Mouse (Mus musculus): ENCODE results near the gene Cmtm7.

Cmtm7 gene

GRCm38 (mm10) chr9:114781526-114782212 lies at the start of gene Cmtm7:
Gene Cmtm7, minus strand, starts transcription at chr9:114781856.
- in situ Hi-C loops (cut with MboI, MseI): no loop called here

- in situ Hi-C loops (cut with MboI, MseI): no loop called here
Observed at GRCm38 (mm10) chr9:114830351-114830750, 48.7 kb upstream of the Cmtm7 start.

GRCm38 (mm10) chr9:114829669-114830068 lies 48.0 kb upstream of the Cmtm7 start:
- in situ Hi-C loops (cut with MboI, MseI): no loop called here

- in situ Hi-C loops (cut with MboI, MseI): no loop called here
Observed at GRCm38 (mm10) chr9:114828377-114828776, 46.7 kb upstream of the Cmtm7 start.

GRCm38 (mm10) chr9:114827242-114827852 lies 45.7 kb upstream of the Cmtm7 start:
- in situ Hi-C loops (cut with MboI, MseI): no loop called here

GRCm38 (mm10) chr9:114824166-114824565 lies 42.5 kb upstream of the Cmtm7 start:
- in situ Hi-C loops (cut with MboI, MseI): no loop called here

- in situ Hi-C loops (cut with MboI, MseI): no loop called here
Observed at GRCm38 (mm10) chr9:114821548-114822289, 40.1 kb upstream of the Cmtm7 start.

- in situ Hi-C loops (cut with MboI, MseI): loop anchor here (5.0 kb wide), 1 partner anchor 78 kb away; no protein-coding TSS in a partner anchor
Observed at GRCm38 (mm10) chr9:114818918-114819317, 37.3 kb upstream of the Cmtm7 start.

- in situ Hi-C loops (cut with MboI, MseI): loop anchor here (5.0 kb wide), 1 partner anchor 80 kb away; no protein-coding TSS in a partner anchor
Observed at GRCm38 (mm10) chr9:114817012-114817411, 35.4 kb upstream of the Cmtm7 start.

- in situ Hi-C loops (cut with MboI, MseI): loop anchor here (5.0 kb wide), 1 partner anchor 81 kb away; no protein-coding TSS in a partner anchor
Observed at GRCm38 (mm10) chr9:114816121-114816520, 34.5 kb upstream of the Cmtm7 start.

- in situ Hi-C loops (cut with MboI, MseI): loop anchor here (5.0 kb wide), 1 partner anchor 82 kb away; no protein-coding TSS in a partner anchor
Observed at GRCm38 (mm10) chr9:114815315-114815714, 33.7 kb upstream of the Cmtm7 start.

GRCm38 (mm10) chr9:114812001-114812400 lies 30.3 kb upstream of the Cmtm7 start:
- in situ Hi-C loops (cut with MboI, MseI): no loop called here

- in situ Hi-C loops (cut with MboI, MseI): no loop called here
Observed at GRCm38 (mm10) chr9:114810837-114811236, 29.2 kb upstream of the Cmtm7 start.

GRCm38 (mm10) chr9:114808671-114809070 lies 27.0 kb upstream of the Cmtm7 start:
- in situ Hi-C loops (cut with MboI, MseI): no loop called here

GRCm38 (mm10) chr9:114807261-114807660 lies 25.6 kb upstream of the Cmtm7 start:
- in situ Hi-C loops (cut with MboI, MseI): no loop called here

- in situ Hi-C loops (cut with MboI, MseI): no loop called here
Observed at GRCm38 (mm10) chr9:114805151-114805671, 23.6 kb upstream of the Cmtm7 start.

- in situ Hi-C loops (cut with MboI, MseI): no loop called here
Observed at GRCm38 (mm10) chr9:114802191-114802590, 20.5 kb upstream of the Cmtm7 start.

- in situ Hi-C loops (cut with MboI, MseI): no loop called here
Observed at GRCm38 (mm10) chr9:114801301-114801700, 19.6 kb upstream of the Cmtm7 start.

- in situ Hi-C loops (cut with MboI, MseI): no loop called here
Observed at GRCm38 (mm10) chr9:114799498-114800107, 17.9 kb upstream of the Cmtm7 start.

- in situ Hi-C loops (cut with MboI, MseI): no loop called here
Observed at GRCm38 (mm10) chr9:114798845-114799244, 17.2 kb upstream of the Cmtm7 start.

GRCm38 (mm10) chr9:114797329-114798004 lies 15.8 kb upstream of the Cmtm7 start:
- in situ Hi-C loops (cut with MboI, MseI): no loop called here

All from regulatory T cell (primary cell).